Mouse (Mus musculus): ENCODE data around the gene Rps6ka1.

DNA sequence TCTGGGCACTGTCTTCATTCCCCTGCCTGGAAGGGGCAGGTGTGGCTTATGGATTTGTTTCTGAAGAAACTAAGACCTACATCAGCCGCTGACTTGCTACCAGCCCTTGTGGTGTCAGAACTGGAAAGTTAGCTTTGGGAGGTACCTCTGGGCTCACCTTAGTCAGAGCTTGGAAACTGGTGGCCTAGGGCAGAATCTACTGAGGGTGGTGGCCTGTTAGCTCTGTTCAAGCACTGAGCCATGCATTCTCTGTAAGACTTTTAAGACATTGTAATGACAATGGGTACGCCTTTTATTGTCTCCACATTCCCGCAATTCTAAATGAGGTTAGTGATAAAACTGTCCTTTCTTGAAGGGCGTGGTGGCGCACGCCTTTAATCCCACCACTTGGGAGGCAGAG, 12.8 kb upstream of the Rps6ka1 start:
- TF ChIP-seq CTCF (IDR thresholded peaks at IDR 0.05; ENCODE audit: insufficient read depth, low read depth, low read length) (no peak), POLR2A (IDR thresholded peaks at IDR 0.05; ENCODE audit: insufficient read depth, low read depth, low read length) (no peak)
